Mouse (Mus musculus) liver, adult 2 months (tissue): ENCODE data around the gene Auts2. TPM values are rescaled to one million over a fixed set of nuclear protein-coding genes. Genes with fewer than 3 reads are reported as not detected.
A peak's percentile ranks its signal among the peaks of the same experiment; 100 is the strongest.

Experiments used
- DNase-seq: peaks from one replicate; pipeline ENCODE4 v3.0.0-alpha.2; 2011; ENCODE audit warnings: low read depth, low spot score; ENCODE audit errors: extremely low read depth
- H3K27ac ChIP-seq: fragments of 200-500 bp; replicated peaks from 2 replicates; pipeline ENCODE4 v1.5.1; 2012; ENCODE audit warnings: low read depth, mild to moderate bottlenecking, control low read depth, inconsistent platforms, low read length; ENCODE audit not compliant: insufficient read depth
- H3K27me3 ChIP-seq: fragments of 200-500 bp; 2 replicates; pipeline ENCODE4 v1.6.1; 2012; ENCODE audit warnings: mild to moderate bottlenecking, moderate library complexity, low read length, inconsistent platforms; ENCODE audit not compliant: control insufficient read depth, insufficient read depth
- H3K36me3 ChIP-seq: fragments of 200-500 bp; 2 replicates; pipeline ENCODE4 v1.6.1; 2012; ENCODE audit warnings: low read length, inconsistent platforms; ENCODE audit not compliant: control insufficient read depth, insufficient read depth
- H3K4me1 ChIP-seq: fragments of 200-500 bp; 2 replicates; pipeline ENCODE4 v1.6.1; 2011; ENCODE audit warnings: low read length; ENCODE audit not compliant: control insufficient read depth, insufficient read depth
- H3K4me3 ChIP-seq: fragments of 200-500 bp; 2 replicates; pipeline ENCODE4 v1.5.1; 2011; ENCODE audit warnings: low read depth, mild to moderate bottlenecking, control low read depth, low read length, moderate library complexity; ENCODE audit not compliant: insufficient read depth
- H3K79me2 ChIP-seq: fragments of 200-500 bp; 2 replicates; pipeline ENCODE4 v1.6.1; 2012; ENCODE audit warnings: inconsistent platforms, mild to moderate bottlenecking, low read length, moderate library complexity; ENCODE audit not compliant: control insufficient read depth, insufficient read depth
- H3K9ac ChIP-seq: fragments of 200-500 bp; 2 replicates; pipeline ENCODE4 v1.6.1; 2012; ENCODE audit warnings: low read depth, mild to moderate bottlenecking, control low read depth, inconsistent platforms, low read length
- CTCF ChIP-seq: fragments of 200-500 bp; IDR thresholded peaks from 2 replicates; pipeline ENCODE4 v1.5.1; 2011; ENCODE audit warnings: low read depth, low read length, control low read depth
- POLR2A ChIP-seq: fragments of 200-500 bp; IDR thresholded peaks from 2 replicates; pipeline ENCODE4 v1.6.1; 2011; ENCODE audit warnings: low read length, control low read depth; ENCODE audit not compliant: insufficient read depth; ENCODE audit errors: extremely low read depth
- WGBS: fragments of 180-500 bp; shearing (Covaris S2); methylation state at CpG from one replicate; pipeline ENCODE4 v1.1.7; 2018; 5-methylcytosine and 5-hydroxymethylcytosine counted together
- polyA plus RNA-seq: library from polyadenylated mRNA; depleted of rRNA; stranded (reverse); fragments of >200 nt; gene quantifications from 2 replicates; pipeline ENCODE4 v1.2.3, GENCODE M21; 2012
- total RNA-seq: library from RNA; depleted of rRNA; stranded (reverse); fragments of >200 nt; gene quantifications from 2 replicates; pipeline ENCODE4 v1.2.3, GENCODE M21; 2014

Gene Auts2
- total and polyA plus RNA-seq, 2 experiments = 0.37 to 0.51 TPM

GRCm38 (mm10) chr5:131743069-131743468 lies 800.1 kb downstream of the Auts2 start:
- Histone ChIP-seq H3K27me3 (no peaks in the 10 kb centered on the region), H3K27ac (no peak overlapping the region), H3K79me2 (no peaks in the 10 kb centered on the region), H3K9ac (no peak overlapping the region), H3K4me3 (no peak overlapping the region), H3K4me1 (no peaks in the 10 kb centered on the region), H3K36me3 (no peaks in the 10 kb centered on the region)
- 81% methylated on average over 8 of the region's 8 CpGs for WGBS
- TF ChIP-seq CTCF (no peak), POLR2A (no peak)
- DNase-seq = no peak

GRCm38 (mm10) chr5:131737476-131737875 lies 805.7 kb downstream of the Auts2 start:
- H3K79me2 ChIP-seq = no peaks in the 10 kb centered on the region
- H3K4me3 ChIP-seq = no peak overlapping the region
- H3K27me3 ChIP-seq = no peaks in the 10 kb centered on the region
- WGBS = 92% methylated on average over 6 of the region's 6 CpGs
- H3K9ac ChIP-seq = no peak overlapping the region
- DNase-seq = no peak
- H3K36me3 ChIP-seq = no peaks in the 10 kb centered on the region
- no peak overlapping the region for H3K27ac ChIP-seq
- H3K4me1 ChIP-seq = no peaks in the 10 kb centered on the region
- TF ChIP-seq POLR2A = no peak
- TF ChIP-seq CTCF = no peak

GRCm38 (mm10) chr5:131733324-131733660 lies 809.9 kb downstream of the Auts2 start:
- peak; percentile 73 for DNase-seq
- WGBS = 12% methylated on average over 5 of the region's 5 CpGs
- Histone ChIP-seq H3K27ac (no peak overlapping the region), H3K9ac (no peak overlapping the region), H3K36me3 (no peaks in the 10 kb centered on the region), H3K4me3 (no peak overlapping the region), H3K79me2 (no peaks in the 10 kb centered on the region), H3K4me1 (no peaks in the 10 kb centered on the region), H3K27me3 (no peaks in the 10 kb centered on the region)
- no peak for TF ChIP-seq POLR2A
- no peak for TF ChIP-seq CTCF

GRCm38 (mm10) chr5:131732631-131733323 lies 810.4 kb downstream of the Auts2 start:
- no peak for DNase-seq
- 59% methylated on average over 7 of the region's 7 CpGs for WGBS

GRCm38 (mm10) chr5:131729456-131729855 lies 813.7 kb downstream of the Auts2 start:
- Histone ChIP-seq H3K79me2 (no peaks in the 10 kb centered on the region), H3K36me3 (no peaks in the 10 kb centered on the region), H3K4me3 (no peak overlapping the region), H3K27ac (no peak overlapping the region), H3K27me3 (no peaks in the 10 kb centered on the region), H3K9ac (no peak overlapping the region), H3K4me1 (no peaks in the 10 kb centered on the region)
- TF ChIP-seq CTCF (no peak), POLR2A (no peak)
- DNase-seq = no peak
- whole genome bisulfite sequencing = 72% methylated on average over 4 of the region's 4 CpGs

More at GRCm38 (mm10) chr5:131732631-131733323, 810.4 kb downstream of the Auts2 start:
- no peak overlapping the region for H3K9ac ChIP-seq
- H3K36me3 ChIP-seq = no peaks in the 10 kb centered on the region
- no peaks in the 10 kb centered on the region for H3K4me1 ChIP-seq
- TF ChIP-seq POLR2A (no peak), CTCF (no peak)
- H3K27ac ChIP-seq = no peak overlapping the region
- H3K79me2 ChIP-seq = no peaks in the 10 kb centered on the region
- no peak overlapping the region for H3K4me3 ChIP-seq
- no peaks in the 10 kb centered on the region for H3K27me3 ChIP-seq

GRCm38 (mm10) chr5:131727909-131728308 lies 815.2 kb downstream of the Auts2 start:
- no peak overlapping the region for H3K27ac ChIP-seq
- no peaks in the 10 kb centered on the region for H3K4me1 ChIP-seq
- H3K36me3 ChIP-seq = no peaks in the 10 kb centered on the region
- H3K27me3 ChIP-seq = no peaks in the 10 kb centered on the region
- 99% methylated on average over 4 of the region's 4 CpGs for WGBS
- no peaks in the 10 kb centered on the region for H3K79me2 ChIP-seq
- no peak overlapping the region for H3K9ac ChIP-seq
- no peak overlapping the region for H3K4me3 ChIP-seq
- no peak for TF ChIP-seq POLR2A
- TF ChIP-seq CTCF = no peak
- DNase-seq = no peak
